8 mouse cellular contexts compared by ENCODE assay signal in the genomic region with DNA sequence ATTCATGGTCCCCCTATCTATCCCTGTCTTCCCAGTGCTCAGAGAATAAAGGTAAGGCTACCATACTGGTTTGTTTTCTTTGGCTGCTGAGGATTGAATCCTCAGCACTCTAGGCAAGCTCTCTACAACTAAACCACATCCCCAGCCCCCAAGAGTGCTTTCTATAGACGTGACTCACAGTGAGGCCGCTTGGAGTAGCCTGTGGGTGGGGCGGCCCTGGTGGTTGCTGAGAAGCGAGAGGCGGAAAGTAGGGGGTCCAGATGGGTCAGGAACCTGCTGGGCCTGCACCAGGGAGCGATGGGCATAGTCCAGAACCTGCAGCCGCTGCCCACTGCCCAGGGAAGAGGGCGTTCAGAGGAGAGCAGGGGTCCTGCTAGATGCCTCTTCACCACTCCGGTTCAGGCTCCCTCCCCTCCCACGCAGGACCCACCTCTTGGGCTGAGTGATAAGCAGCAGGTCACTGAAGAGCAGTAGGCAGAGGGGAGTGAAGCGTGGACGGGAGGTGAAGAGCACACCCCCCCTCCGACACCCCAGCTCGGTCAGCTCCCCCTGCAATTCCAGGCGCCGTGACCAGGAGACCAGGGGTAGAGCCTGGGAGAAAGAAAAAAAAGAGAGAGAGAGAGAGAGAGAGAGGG. TPM values are rescaled to one million over a fixed set of nuclear protein-coding genes. Genes with fewer than 3 reads are reported as not detected.
DNase-seq lines count a peak whose midpoint lies in the region; ATAC-seq and TF ChIP-seq lines count a peak whose summit lies in the region.

No protein-coding gene starts in this region.

- no peak for TF ChIP-seq CTCF in kidney, postnatal 0 days (IDR thresholded peaks at IDR 0.05; ENCODE audit: low read depth)
- no peak for TF ChIP-seq CTCF in olfactory bulb, adult 2 months (IDR thresholded peaks at IDR 0.05; ENCODE audit: insufficient read depth, low read depth, low read length)

- H3K9me3 ChIP-seq in kidney, postnatal 0 days (replicated peaks; ENCODE audit: low read length) = no peaks in the 10 kb centered on the region
- H3K9me3 ChIP-seq in embryonic facial prominence, embryonic 10.5 days = no peaks in the 10 kb centered on the region
- H3K9me3 ChIP-seq in intestine, embryonic 14.5 days (ENCODE audit: control insufficient read depth, low read length) = no peaks in the 10 kb centered on the region

- peak overlapping the region; percentile 40 for H3K4me2 ChIP-seq in kidney, postnatal 0 days (ENCODE audit: low read length)
- peak overlapping the region; percentile 26; the same call in 1 of the 2 replicates for H3K4me2 ChIP-seq in intestine, embryonic 14.5 days (ENCODE audit: low read length)

- 0 out of 2 replicates have a peak overlapping the region, but pooled peaks have one; percentile 9 for H3K9ac ChIP-seq in kidney, postnatal 0 days (ENCODE audit: low read depth, low read length)
- H3K9ac ChIP-seq in intestine, embryonic 14.5 days (ENCODE audit: low read length) = no peak overlapping the region

- no peak for DNase-seq in kidney, postnatal 0 days (ENCODE audit: low spot score)
- DNase-seq in kidney, adult 11 months = no peak
- DNase-seq in embryonic facial prominence, embryonic 10.5 days (ENCODE audit: low spot score) = no peak
- no peak for DNase-seq in intestine, embryonic 14.5 days (ENCODE audit: low spot score)
- DNase-seq in lung, postnatal 25 days (ENCODE audit: low spot score) = no peak

- no peak; the same call in 1 of the 2 replicates for ATAC-seq in kidney, postnatal 0 days (replicated peaks; ENCODE audit: low FRiP score, low read depth)
- no peak for ATAC-seq in intestine, embryonic 14.5 days (replicated peaks; ENCODE audit: low FRiP score, low TSS enrichment, low read depth)
- ATAC-seq in erythroblast, adult 5-6 weeks (replicated peaks; ENCODE audit: low FRiP score, poor library complexity, severe bottlenecking) = no peak
- ATAC-seq in granulocyte monocyte progenitor cell, adult 5-6 weeks (replicated peaks; ENCODE audit: poor library complexity, severe bottlenecking) = no peak

- no peak overlapping the region for H3K4me3 ChIP-seq in kidney, postnatal 0 days (replicated peaks; ENCODE audit: low read depth, low read length)
- peak overlapping the region; percentile 38 for H3K4me3 ChIP-seq in embryonic facial prominence, embryonic 10.5 days
- no peak overlapping the region for H3K4me3 ChIP-seq in intestine, embryonic 14.5 days (ENCODE audit: low read depth, low read length)
- H3K4me3 ChIP-seq in olfactory bulb, adult 2 months (ENCODE audit: insufficient read depth, low read depth, low read length) = peak overlapping the region; percentile 36

- no peaks in the 10 kb centered on the region for H3K27me3 ChIP-seq in kidney, postnatal 0 days (ENCODE audit: insufficient read depth, low read length)
- H3K27me3 ChIP-seq in embryonic facial prominence, embryonic 10.5 days (replicated peaks; ENCODE audit: low read depth, poor library complexity, severe bottlenecking) = peaks cover 50% of the 10 kb centered on the region
- H3K27me3 ChIP-seq in intestine, embryonic 14.5 days (replicated peaks; ENCODE audit: control insufficient read depth, insufficient read depth, low read length) = peaks cover 3% of the 10 kb centered on the region

- peaks cover 7% of the 10 kb centered on the region; the same call in 1 of the 2 replicates for H3K4me1 ChIP-seq in kidney, postnatal 0 days (replicated peaks; ENCODE audit: insufficient read depth, low read length)
- peaks cover 13% of the 10 kb centered on the region for H3K4me1 ChIP-seq in embryonic facial prominence, embryonic 10.5 days
- no peaks in the 10 kb centered on the region for H3K4me1 ChIP-seq in intestine, embryonic 14.5 days (replicated peaks; ENCODE audit: control insufficient read depth, insufficient read depth, low read length)
- H3K4me1 ChIP-seq in olfactory bulb, adult 2 months (ENCODE audit: control insufficient read depth, insufficient read depth, low read length) = peaks cover 9% of the 10 kb centered on the region

- 20% methylated on average over 16 of the region's 16 CpGs for WGBS in kidney, postnatal 0 days
- 10% methylated on average over 16 of the region's 16 CpGs for WGBS in embryonic facial prominence, embryonic 10.5 days
- 11% methylated on average over 16 of the region's 16 CpGs for WGBS in intestine, embryonic 14.5 days
- 11% methylated on average over 16 of the region's 16 CpGs for WGBS in olfactory bulb, adult 2 months

- TF ChIP-seq POLR2A in olfactory bulb, adult 2 months (IDR thresholded peaks at IDR 0.05; ENCODE audit: insufficient read depth, low read depth, low read length) = no peak

- H3K27ac ChIP-seq in kidney, postnatal 0 days = no peak overlapping the region
- 0 out of 2 replicates have a peak overlapping the region, but pooled peaks have one; percentile 19 for H3K27ac ChIP-seq in embryonic facial prominence, embryonic 10.5 days (replicated peaks)
- H3K27ac ChIP-seq in intestine, embryonic 14.5 days (ENCODE audit: low read depth) = no peak overlapping the region
- H3K27ac ChIP-seq in olfactory bulb, adult 2 months (ENCODE audit: insufficient read depth, low read depth, low read length) = 0 out of 2 replicates have a peak overlapping the region, but pooled peaks have one; percentile 21

- no peaks in the 10 kb centered on the region for H3K36me3 ChIP-seq in kidney, postnatal 0 days (ENCODE audit: insufficient read depth, low read length)
- H3K36me3 ChIP-seq in embryonic facial prominence, embryonic 10.5 days (replicated peaks) = 0 out of 2 replicates have a peak, but pooled peaks cover 2% of the 10 kb centered on the region
- no peaks in the 10 kb centered on the region for H3K36me3 ChIP-seq in intestine, embryonic 14.5 days (ENCODE audit: control insufficient read depth, insufficient read depth, low read length)

RNA-seq across cellular contexts. Expression of gene Arhgef15, which starts 10.4 kb away (rescaled TPM):
- polyA plus RNA-seq in kidney, postnatal 0 days (2015; fragmentation: Nextera tagmentation; extraction: Ambion mirVana) = 8.9 and 11.3 TPM in 2 replicates
- polyA plus RNA-seq in embryonic facial prominence, embryonic 10.5 days (2016; fragmentation: Nextera tagmentation; extraction: Ambion mirVana) = 8.9 and 9.2 TPM in 2 replicates
- 9.6 and 9.9 TPM in 2 replicates for polyA plus RNA-seq in intestine, embryonic 14.5 days (2014; fragmentation: Nextera tagmentation; extraction: Ambion mirVana)
- not detected in 2 replicates for polyA plus RNA-seq in olfactory bulb, adult 2 months (2012; ENCODE audit: insufficient read depth, insufficient read length, low replicate concordance, missing spikeins)
- total RNA-seq in erythroblast, adult 5-6 weeks (2015; ENCODE audit: low replicate concordance) = not detected in 2 replicates
- total RNA-seq in erythroblast, adult 5-6 weeks (2017; ENCODE audit: low replicate concordance) = not detected in 2 replicates
- 0.30 TPM in 1 of 2 replicates, not detected in the other for total RNA-seq in granulocyte monocyte progenitor cell, adult 5-6 weeks (2014; fragmentation: Nextera tagmentation)
- total RNA-seq in granulocyte monocyte progenitor cell, adult 5-6 weeks (2017) = 0.04 and 0.05 TPM in 2 replicates

RNA-seq across cellular contexts. Expression of gene Odf4, which starts 20.0 kb away (rescaled TPM):
- polyA plus RNA-seq in kidney, postnatal 0 days (2015; fragmentation: Nextera tagmentation; extraction: Ambion mirVana) = 0.29 TPM in 1 of 2 replicates, not detected in the other
- polyA plus RNA-seq in embryonic facial prominence, embryonic 10.5 days (2016; fragmentation: Nextera tagmentation; extraction: Ambion mirVana) = not detected in 2 replicates
- 0.22 TPM in 1 of 2 replicates, not detected in the other for polyA plus RNA-seq in intestine, embryonic 14.5 days (2014; fragmentation: Nextera tagmentation; extraction: Ambion mirVana)
- polyA plus RNA-seq in olfactory bulb, adult 2 months (2012; ENCODE audit: insufficient read depth, insufficient read length, low replicate concordance, missing spikeins) = not detected in 2 replicates
- total RNA-seq in erythroblast, adult 5-6 weeks (2015; ENCODE audit: low replicate concordance) = not detected in 2 replicates
- not detected in 2 replicates for total RNA-seq in erythroblast, adult 5-6 weeks (2017; ENCODE audit: low replicate concordance)
- not detected in 2 replicates for total RNA-seq in granulocyte monocyte progenitor cell, adult 5-6 weeks (2014; fragmentation: Nextera tagmentation)
- total RNA-seq in granulocyte monocyte progenitor cell, adult 5-6 weeks (2017) = not detected in 2 replicates

RNA-seq across cellular contexts. Expression of gene Slc25a35, which starts 21.0 kb away (rescaled TPM):
- polyA plus RNA-seq in kidney, postnatal 0 days (2015; fragmentation: Nextera tagmentation; extraction: Ambion mirVana) = 11.1 and 11.5 TPM in 2 replicates
- 2.4 and 2.7 TPM in 2 replicates for polyA plus RNA-seq in embryonic facial prominence, embryonic 10.5 days (2016; fragmentation: Nextera tagmentation; extraction: Ambion mirVana)
- 3.0 and 3.2 TPM in 2 replicates for polyA plus RNA-seq in intestine, embryonic 14.5 days (2014; fragmentation: Nextera tagmentation; extraction: Ambion mirVana)
- not detected in 2 replicates for polyA plus RNA-seq in olfactory bulb, adult 2 months (2012; ENCODE audit: insufficient read depth, insufficient read length, low replicate concordance, missing spikeins)
- 0.84 and 8.3 TPM in 2 replicates for total RNA-seq in erythroblast, adult 5-6 weeks (2015; ENCODE audit: low replicate concordance)
- total RNA-seq in erythroblast, adult 5-6 weeks (2017; ENCODE audit: low replicate concordance) = 0.94 TPM in 1 of 2 replicates, not detected in the other
- total RNA-seq in granulocyte monocyte progenitor cell, adult 5-6 weeks (2014; fragmentation: Nextera tagmentation) = 3.5 and 5.6 TPM in 2 replicates
- 0.47 and 1.1 TPM in 2 replicates for total RNA-seq in granulocyte monocyte progenitor cell, adult 5-6 weeks (2017)

RNA-seq across cellular contexts. Expression of gene Rangrf, which starts 28.1 kb away (rescaled TPM):
- 55.6 and 58.3 TPM in 2 replicates for polyA plus RNA-seq in kidney, postnatal 0 days (2015; fragmentation: Nextera tagmentation; extraction: Ambion mirVana)
- 87.7 and 93.0 TPM in 2 replicates for polyA plus RNA-seq in embryonic facial prominence, embryonic 10.5 days (2016; fragmentation: Nextera tagmentation; extraction: Ambion mirVana)
- 67.3 and 72.7 TPM in 2 replicates for polyA plus RNA-seq in intestine, embryonic 14.5 days (2014; fragmentation: Nextera tagmentation; extraction: Ambion mirVana)
- polyA plus RNA-seq in olfactory bulb, adult 2 months (2012; ENCODE audit: insufficient read depth, insufficient read length, low replicate concordance, missing spikeins) = not detected in 2 replicates
- 11.5 and 18.8 TPM in 2 replicates for total RNA-seq in erythroblast, adult 5-6 weeks (2015; ENCODE audit: low replicate concordance)
- 5.0 and 16.0 TPM in 2 replicates for total RNA-seq in erythroblast, adult 5-6 weeks (2017; ENCODE audit: low replicate concordance)
- total RNA-seq in granulocyte monocyte progenitor cell, adult 5-6 weeks (2014; fragmentation: Nextera tagmentation) = 87.2 and 120 TPM in 2 replicates
- total RNA-seq in granulocyte monocyte progenitor cell, adult 5-6 weeks (2017) = 47.6 and 56.5 TPM in 2 replicates

RNA-seq across cellular contexts. Expression of gene Rpl26, which starts 45.5 kb away (rescaled TPM):
- 1,114 and 1,312 TPM in 2 replicates for polyA plus RNA-seq in kidney, postnatal 0 days (2015; fragmentation: Nextera tagmentation; extraction: Ambion mirVana)
- 1,085 and 1,128 TPM in 2 replicates for polyA plus RNA-seq in embryonic facial prominence, embryonic 10.5 days (2016; fragmentation: Nextera tagmentation; extraction: Ambion mirVana)
- 1,271 and 1,334 TPM in 2 replicates for polyA plus RNA-seq in intestine, embryonic 14.5 days (2014; fragmentation: Nextera tagmentation; extraction: Ambion mirVana)
- 1,027 and 1,979 TPM in 2 replicates for polyA plus RNA-seq in olfactory bulb, adult 2 months (2012; ENCODE audit: insufficient read depth, insufficient read length, low replicate concordance, missing spikeins)
- total RNA-seq in erythroblast, adult 5-6 weeks (2015; ENCODE audit: low replicate concordance) = 757 and 872 TPM in 2 replicates
- total RNA-seq in erythroblast, adult 5-6 weeks (2017; ENCODE audit: low replicate concordance) = 762 and 834 TPM in 2 replicates
- 5,141 and 5,287 TPM in 2 replicates for total RNA-seq in granulocyte monocyte progenitor cell, adult 5-6 weeks (2014; fragmentation: Nextera tagmentation)
- 5,847 and 6,613 TPM in 2 replicates for total RNA-seq in granulocyte monocyte progenitor cell, adult 5-6 weeks (2017)

Comparison
In these comparisons a context has a peak if more than half of its experiments do, and no peak if none do; other contexts are left out.
1. H3K27ac ChIP-seq: peak in embryonic facial prominence, embryonic 10.5 days (single experiment) and olfactory bulb, adult 2 months (single experiment); none in kidney, postnatal 0 days (single experiment) and intestine, embryonic 14.5 days (single experiment).
2. H3K4me3 ChIP-seq: peak in embryonic facial prominence, embryonic 10.5 days (single experiment) and olfactory bulb, adult 2 months (single experiment); none in kidney, postnatal 0 days (single experiment) and intestine, embryonic 14.5 days (single experiment).